Mouse (Mus musculus): ENCODE data around the gene 4930442H23Rik.

GRCm38 (mm10) chr10:81142551-81142981 is 41.1 kb downstream of the 4930442H23Rik start:
- no peak for TF ChIP-seq CTCF (IDR thresholded peaks at IDR 0.05)
- no peak for TF ChIP-seq EP300 (IDR thresholded peaks at IDR 0.05)

Data from lung, postnatal 0 days (tissue).